Mouse (Mus musculus) c-Kit-positive CD71-positive TER-119-positive erythroid progenitor cells, embryonic 14.5 days (primary cell): Measurements from ENCODE around the gene Rsbn1l.
A peak's percentile ranks its signal among the peaks of the same experiment; 100 is the strongest.

Experiments
- DNase-seq: peaks from one replicate; pipeline ENCODE4 v3.0.0-alpha.2; 2013; ENCODE audit warnings: low spot score

The Rsbn1l gene

GRCm38 (mm10) chr5:20956298-20956697, at the start of gene Rsbn1l:
TSS of gene Rsbn1l (minus strand) at chr5:20956398.
- no peak for DNase-seq

GRCm38 (mm10) chr5:21002723-21003122, 46.5 kb upstream of the Rsbn1l start:
- DNase-seq, result peak; percentile 45

- DNase-seq, result peak; percentile 21
These were observed 45.6 kb upstream of the Rsbn1l start for GRCm38 (mm10) chr5:21001622-21002315.

- DNase-seq, result peak; percentile 40
These were observed 42.2 kb upstream of the Rsbn1l start for GRCm38 (mm10) chr5:20998427-20998826.

GRCm38 (mm10) chr5:20997555-20997954, 41.4 kb upstream of the Rsbn1l start:
- peak; percentile 19 for DNase-seq

- no peak for DNase-seq
These were observed 34.0 kb upstream of the Rsbn1l start for GRCm38 (mm10) chr5:20990062-20990809.

GRCm38 (mm10) chr5:20986271-20986670, 30.1 kb upstream of the Rsbn1l start:
- DNase-seq, result no peak

GRCm38 (mm10) chr5:20983505-20983904, 27.3 kb upstream of the Rsbn1l start:
- DNase-seq, result no peak

- DNase-seq, result no peak
These were observed 18.5 kb upstream of the Rsbn1l start for GRCm38 (mm10) chr5:20974690-20975089.

- no peak for DNase-seq
These were observed 17.8 kb upstream of the Rsbn1l start for GRCm38 (mm10) chr5:20973999-20974398.

GRCm38 (mm10) chr5:20973069-20973468, 16.9 kb upstream of the Rsbn1l start:
- DNase-seq, result no peak

- peak; percentile 66 for DNase-seq
These were observed 12.8 kb upstream of the Rsbn1l start for GRCm38 (mm10) chr5:20968963-20969362.

- no peak for DNase-seq
These were observed 12.3 kb upstream of the Rsbn1l start for GRCm38 (mm10) chr5:20968493-20968892.

- no peak for DNase-seq
These were observed 11.7 kb upstream of the Rsbn1l start for GRCm38 (mm10) chr5:20967942-20968341.

- no peak for DNase-seq
These were observed 8.2 kb upstream of the Rsbn1l start for GRCm38 (mm10) chr5:20964446-20964845.

- no peak for DNase-seq
These were observed 7.1 kb upstream of the Rsbn1l start for GRCm38 (mm10) chr5:20963295-20963694.

GRCm38 (mm10) chr5:20960927-20961326, 4.7 kb upstream of the Rsbn1l start:
- DNase-seq, result no peak

GRCm38 (mm10) chr5:20955114-20955835, 923 bp downstream of the Rsbn1l start:
- DNase-seq, result no peak

GRCm38 (mm10) chr5:20952337-20952925, 3.8 kb downstream of the Rsbn1l start:
- no peak for DNase-seq

- peak; percentile 97 for DNase-seq
These were observed 4.4 kb downstream of the Rsbn1l start for GRCm38 (mm10) chr5:20951666-20952281.

GRCm38 (mm10) chr5:20950855-20951650, 5.1 kb downstream of the Rsbn1l start:
- no peak for DNase-seq
